Mouse (Mus musculus) kidney, postnatal 14 days (tissue): ENCODE measurements at regions not wholly inside any gene's neighbourhood (a gene's known extent, or its start where the extent isn't known, plus 50 kb on each side); places are given as distances from the start of the nearest gene placed in this dataset.

Source experiments
- DNase-seq: peaks from one replicate; pipeline ENCODE4 v3.0.0; 2022; ENCODE audit warnings: mixed read lengths

- no peak for DNase-seq
Measured at GRCm38 (mm10) chr8:12330886-12331285, 52.3 kb downstream of the A230072I06Rik start.

- DNase-seq = peak; percentile 14
Measured at GRCm38 (mm10) chr8:12331652-12332051, 53.0 kb downstream of the A230072I06Rik start.

GRCm38 (mm10) chr8:12334081-12334480 is 55.5 kb downstream of the A230072I06Rik start:
- no peak for DNase-seq

- no peak for DNase-seq
Measured at GRCm38 (mm10) chr8:12334605-12335004, 56.0 kb downstream of the A230072I06Rik start.

GRCm38 (mm10) chr8:12339149-12339924 is 55.8 kb upstream of the Sox1 start:
- DNase-seq = no peak

- DNase-seq = no peak
Measured at GRCm38 (mm10) chr8:12340946-12341345, 54.1 kb upstream of the Sox1 start.
